Mouse (Mus musculus) intestine, embryonic 15.5 days (tissue): ENCODE results near the gene Ppp1r36. TPM values are rescaled to one million over a fixed set of nuclear protein-coding genes. Genes with fewer than 3 reads are reported as not detected.
A peak's percentile ranks its signal among the peaks of the same experiment; 100 is the strongest.

Experiments
- ATAC-seq: fragments of 200-750 bp; cut with Nextera tagmentation; 2 replicates; pipeline ENCODE4 v1.8.0; 2017; ENCODE audit warnings: moderate TSS enrichment, moderate library complexity
- H3K27ac ChIP-seq: fragments of 300-500 bp; sonication (generic); 2 replicates; pipeline ENCODE4 v1.5.1; 2015; ENCODE audit warnings: mild to moderate bottlenecking, inconsistent platforms
- H3K27me3 ChIP-seq: fragments of 300-500 bp; sonication (generic); replicated peaks from 2 replicates; pipeline ENCODE4 v1.6.1; 2015; ENCODE audit warnings: inconsistent platforms
- H3K36me3 ChIP-seq: fragments of 300-500 bp; sonication (generic); 2 replicates; pipeline ENCODE4 v1.6.1; 2015; ENCODE audit warnings: inconsistent platforms
- H3K4me1 ChIP-seq: fragments of 300-500 bp; sonication (generic); replicated peaks from 2 replicates; pipeline ENCODE4 v1.6.1; 2015; ENCODE audit warnings: inconsistent platforms
- H3K4me2 ChIP-seq: fragments of 300-500 bp; sonication (generic); replicated peaks from 2 replicates; pipeline ENCODE4 v1.6.1; 2015; ENCODE audit warnings: mild to moderate bottlenecking, inconsistent platforms
- H3K4me3 ChIP-seq: fragments of 300-500 bp; sonication (generic); replicated peaks from 2 replicates; pipeline ENCODE4 v1.5.1; 2015; ENCODE audit warnings: inconsistent platforms
- H3K9ac ChIP-seq: fragments of 300-500 bp; sonication (generic); 2 replicates; pipeline ENCODE4 v1.6.1; 2015; ENCODE audit warnings: inconsistent platforms
- H3K9me3 ChIP-seq: fragments of 300-500 bp; sonication (generic); 2 replicates; pipeline ENCODE4 v1.6.1; 2016; ENCODE audit warnings: inconsistent platforms
- WGBS: fragments of 180-500 bp; shearing (Covaris S2); methylation state at CpG from one replicate; pipeline ENCODE4 v1.1.7; 2015; 5-methylcytosine and 5-hydroxymethylcytosine counted together
- polyA plus RNA-seq: library from polyadenylated mRNA; unstranded; fragments of >200 nt; fragmentation: Nextera tagmentation; extraction: Ambion mirVana; gene quantifications from 2 replicates; pipeline ENCODE4 v1.2.1, GENCODE M21; 2015

Gene Ppp1r36
- polyA plus RNA-seq, 1 experiment from 2014 or later, result 1.5 TPM

DNA sequence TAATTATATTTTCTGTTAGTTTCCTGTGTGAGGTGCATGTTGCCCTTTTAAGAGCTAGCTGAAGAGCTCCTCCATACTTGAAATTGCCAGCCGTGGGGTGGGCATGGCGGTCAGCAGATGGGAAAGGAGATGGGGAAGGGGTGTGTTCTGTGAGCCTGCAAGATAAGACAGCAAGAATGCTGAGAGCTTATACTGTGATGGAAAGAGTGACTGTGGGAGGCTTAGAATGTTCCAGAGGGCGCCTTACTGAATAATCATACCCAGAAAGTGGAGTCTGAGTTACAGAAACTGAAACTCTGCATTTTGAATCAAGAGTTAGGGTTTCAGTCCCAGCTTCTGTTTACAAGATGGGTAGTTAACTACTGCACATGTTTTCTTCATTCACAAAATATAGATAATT lies 41.8 kb upstream of the Ppp1r36 start:
- 86% methylated on average over 3 of the region's 3 CpGs for WGBS

DNA sequence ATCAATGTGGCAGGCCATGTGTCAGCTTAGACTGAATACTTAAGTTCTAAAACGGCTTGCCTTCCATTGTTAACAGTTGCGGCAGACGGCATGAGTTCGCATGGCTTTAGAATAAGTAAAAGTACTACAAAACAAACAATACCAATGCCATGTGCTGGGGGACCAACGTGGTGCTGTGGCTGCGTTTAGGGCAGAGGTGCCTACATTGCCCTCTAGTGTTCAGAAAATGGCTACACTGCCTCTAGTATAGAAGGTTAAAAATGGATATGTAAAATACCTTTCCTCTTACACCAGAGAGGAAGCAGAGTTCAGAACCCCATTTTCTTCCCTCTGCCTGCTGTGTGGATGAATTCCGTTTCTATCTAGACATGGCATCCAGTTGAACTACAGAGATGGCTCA lies 40.7 kb upstream of the Ppp1r36 start:
- H3K36me3 ChIP-seq, result no peaks in the 10 kb centered on the region
- 55% methylated on average over 7 of the region's 7 CpGs for WGBS
- H3K4me2 ChIP-seq, result no peak overlapping the region
- H3K9me3 ChIP-seq, result no peaks in the 10 kb centered on the region
- H3K27me3 ChIP-seq, result no peaks in the 10 kb centered on the region
- H3K4me1 ChIP-seq, result peaks cover 17% of the 10 kb centered on the region
- H3K9ac ChIP-seq, result no peak overlapping the region
- no peak for ATAC-seq
- H3K4me3 ChIP-seq, result no peak overlapping the region
- H3K27ac ChIP-seq, result no peak overlapping the region

More for the DNA sequence above, 41.8 kb upstream of the Ppp1r36 start:
- Histone ChIP-seq H3K4me3 (no peak overlapping the region), H3K9ac (no peak overlapping the region), H3K4me2 (no peak overlapping the region), H3K27me3 (no peaks in the 10 kb centered on the region), H3K27ac (no peak overlapping the region), H3K9me3 (no peaks in the 10 kb centered on the region), H3K36me3 (no peaks in the 10 kb centered on the region), H3K4me1 (peaks cover 17% of the 10 kb centered on the region)
- ATAC-seq, result no peak

DNA sequence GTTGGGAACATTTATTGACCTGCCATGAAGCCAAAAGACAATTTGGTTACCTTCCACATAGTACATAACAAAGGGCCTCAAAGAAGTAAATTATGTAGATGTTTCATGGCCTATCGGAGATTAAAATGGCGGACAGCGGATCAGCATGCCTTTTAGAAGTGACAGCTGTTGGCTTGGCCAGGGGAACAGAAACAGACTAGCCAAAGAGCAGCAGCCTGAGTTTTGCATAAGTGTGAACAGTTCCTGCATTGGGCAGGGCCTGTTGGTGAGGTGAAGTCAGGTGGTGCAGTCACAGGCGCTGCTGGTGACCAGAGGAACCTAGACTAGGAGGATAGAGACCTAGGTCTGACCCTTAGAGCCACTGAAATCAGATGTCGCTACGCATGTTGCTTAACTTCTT lies 40.3 kb upstream of the Ppp1r36 start:
- Histone ChIP-seq H3K9me3 (no peaks in the 10 kb centered on the region), H3K4me2 (no peak overlapping the region), H3K4me3 (no peak overlapping the region), H3K36me3 (no peaks in the 10 kb centered on the region), H3K27ac (no peak overlapping the region), H3K27me3 (no peaks in the 10 kb centered on the region), H3K4me1 (peaks cover 14% of the 10 kb centered on the region), H3K9ac (no peak overlapping the region)
- no peak for ATAC-seq
- WGBS, result 95% methylated on average over 6 of the region's 6 CpGs

DNA sequence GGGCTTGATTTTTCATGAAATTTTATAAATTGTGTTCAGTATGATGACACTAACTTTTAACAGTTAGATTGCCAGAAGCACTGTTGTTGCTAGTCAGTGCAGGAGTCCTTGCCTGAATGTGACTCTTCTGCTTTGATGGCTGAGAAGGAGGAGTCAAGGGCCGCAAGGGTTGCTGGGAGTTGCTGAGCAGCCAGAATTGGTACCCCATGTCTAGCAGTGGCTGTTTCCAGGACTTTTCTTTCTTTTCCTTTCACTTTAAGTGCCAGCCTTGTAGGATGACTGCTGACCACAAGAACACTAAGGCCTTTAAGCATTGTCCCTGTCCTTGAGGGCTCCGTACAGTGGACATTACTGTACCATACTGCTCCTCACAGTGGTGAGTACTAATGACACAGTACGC lies 39.6 kb upstream of the Ppp1r36 start:
- H3K27me3 ChIP-seq, result no peaks in the 10 kb centered on the region
- H3K4me2 ChIP-seq, result no peak overlapping the region
- H3K4me1 ChIP-seq, result peaks cover 8% of the 10 kb centered on the region
- WGBS, result 89% methylated on average over 3 of the region's 3 CpGs
- no peaks in the 10 kb centered on the region for H3K9me3 ChIP-seq
- H3K9ac ChIP-seq, result no peak overlapping the region
- no peaks in the 10 kb centered on the region for H3K36me3 ChIP-seq
- H3K4me3 ChIP-seq, result no peak overlapping the region
- H3K27ac ChIP-seq, result no peak overlapping the region
- ATAC-seq, result no peak

DNA sequence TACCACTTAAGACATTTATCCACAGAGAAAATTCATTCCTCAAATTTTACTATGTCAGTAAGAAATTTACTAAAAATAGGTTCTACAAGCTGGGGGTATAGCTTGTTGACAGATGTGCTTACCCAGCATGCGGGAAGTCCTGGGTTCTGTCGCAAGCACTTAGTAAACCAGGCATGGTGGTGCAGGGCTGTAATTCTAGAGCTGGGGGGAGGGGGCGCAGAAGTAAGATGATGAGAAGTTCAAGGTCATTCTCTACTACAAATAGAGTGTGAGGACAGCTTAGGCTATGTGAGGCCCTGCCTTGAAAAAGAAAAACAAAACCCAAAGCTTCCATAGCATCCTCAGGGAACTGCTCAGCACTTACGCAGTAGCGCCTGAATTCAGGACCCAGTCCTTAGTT lies 38.8 kb upstream of the Ppp1r36 start:
- Histone ChIP-seq H3K9me3 (no peaks in the 10 kb centered on the region), H3K27ac (no peak overlapping the region), H3K9ac (no peak overlapping the region), H3K4me1 (peaks cover 4% of the 10 kb centered on the region; the same call in 1 of the 2 replicates), H3K27me3 (no peaks in the 10 kb centered on the region), H3K4me2 (no peak overlapping the region), H3K36me3 (no peaks in the 10 kb centered on the region), H3K4me3 (no peak overlapping the region)
- no peak for ATAC-seq
- 83% methylated on average over 5 of the region's 5 CpGs for WGBS

DNA sequence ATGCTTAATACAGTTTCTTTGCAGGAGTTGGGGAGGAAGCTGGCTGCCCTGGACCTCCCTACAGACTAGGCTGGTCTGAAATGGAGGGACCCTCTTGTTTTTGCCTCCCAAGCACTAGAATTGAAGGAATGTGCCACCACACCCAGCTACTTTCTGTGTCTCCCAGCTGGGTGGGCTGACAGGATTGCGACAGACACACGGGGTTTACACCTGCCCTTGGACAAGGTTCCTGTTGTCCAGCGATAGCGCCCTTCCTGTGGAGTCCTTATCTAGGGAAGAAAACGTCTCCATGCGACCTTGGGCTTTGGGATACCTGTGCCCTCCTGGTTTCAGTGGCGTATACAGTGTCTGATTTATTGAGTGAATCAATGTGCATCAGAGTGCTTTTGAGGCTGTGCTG lies 37.2 kb upstream of the Ppp1r36 start:
- 64% methylated on average over 7 of the region's 7 CpGs for WGBS
- Histone ChIP-seq H3K27ac (no peak overlapping the region), H3K9ac (no peak overlapping the region), H3K4me3 (no peak overlapping the region), H3K4me1 (peaks cover 4% of the 10 kb centered on the region; the same call in 1 of the 2 replicates), H3K9me3 (no peaks in the 10 kb centered on the region), H3K36me3 (0 out of 2 replicates have a peak, but pooled peaks cover under 1% of the 10 kb centered on the region), H3K27me3 (no peaks in the 10 kb centered on the region), H3K4me2 (no peak overlapping the region)
- ATAC-seq, result 0 out of 2 replicates have a peak, but pooled peaks have one; percentile 56

DNA sequence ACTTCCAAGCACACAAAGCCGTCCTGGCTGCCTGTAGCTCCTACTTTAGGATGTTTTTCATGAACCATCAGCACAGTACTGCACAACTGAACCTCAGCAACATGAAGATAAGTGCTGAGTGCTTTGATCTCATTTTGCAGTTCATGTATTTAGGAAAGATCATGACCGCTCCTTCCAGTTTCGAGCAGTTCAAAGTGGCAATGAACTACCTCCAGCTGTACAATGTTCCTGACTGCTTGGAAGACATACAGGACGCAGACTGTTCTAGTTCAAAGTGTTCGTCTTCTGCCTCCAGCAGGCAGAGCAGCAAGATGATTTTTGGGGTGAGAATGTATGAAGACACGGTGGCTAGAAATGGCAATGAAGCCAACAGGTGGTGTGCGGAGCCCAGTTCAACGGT lies 32.0 kb upstream of the Ppp1r36 start:
- no peak overlapping the region for H3K9ac ChIP-seq
- 0 out of 2 replicates have a peak, but pooled peaks cover under 1% of the 10 kb centered on the region for H3K4me1 ChIP-seq
- no peak for ATAC-seq
- 0 out of 2 replicates have a peak, but pooled peaks cover 8% of the 10 kb centered on the region for H3K36me3 ChIP-seq
- no peaks in the 10 kb centered on the region for H3K27me3 ChIP-seq
- H3K4me2 ChIP-seq, result no peak overlapping the region
- H3K9me3 ChIP-seq, result no peaks in the 10 kb centered on the region
- 89% methylated on average over 8 of the region's 8 CpGs for WGBS
- no peak overlapping the region for H3K4me3 ChIP-seq
- H3K27ac ChIP-seq, result no peak overlapping the region

DNA sequence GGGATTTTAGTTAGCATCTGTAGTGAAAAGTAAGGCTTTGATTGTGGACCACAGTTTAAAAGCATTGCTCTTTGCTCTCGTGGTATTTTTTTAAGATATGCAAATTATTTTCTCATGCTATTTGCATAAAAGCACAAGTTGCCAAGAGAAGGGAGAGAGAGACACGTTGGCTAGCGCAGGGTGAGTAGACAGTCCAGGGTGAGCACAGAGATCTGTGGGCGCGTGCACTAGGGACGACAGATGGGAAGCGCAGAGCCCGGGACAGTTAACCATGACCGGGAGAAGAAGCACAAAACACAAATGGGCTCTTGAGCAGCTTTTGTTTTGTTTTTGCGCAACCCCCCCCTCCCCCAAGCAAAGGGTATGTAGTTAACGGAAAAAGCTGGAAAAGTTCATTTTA lies 28.5 kb upstream of the Ppp1r36 start:
- Histone ChIP-seq H3K9me3 (no peaks in the 10 kb centered on the region), H3K9ac (no peak overlapping the region), H3K36me3 (0 out of 2 replicates have a peak, but pooled peaks cover 8% of the 10 kb centered on the region), H3K27ac (no peak overlapping the region), H3K4me3 (no peak overlapping the region), H3K4me2 (no peak overlapping the region), H3K27me3 (no peaks in the 10 kb centered on the region), H3K4me1 (no peaks in the 10 kb centered on the region)
- no peak for ATAC-seq
- WGBS, result 90% methylated on average over 11 of the region's 11 CpGs

DNA sequence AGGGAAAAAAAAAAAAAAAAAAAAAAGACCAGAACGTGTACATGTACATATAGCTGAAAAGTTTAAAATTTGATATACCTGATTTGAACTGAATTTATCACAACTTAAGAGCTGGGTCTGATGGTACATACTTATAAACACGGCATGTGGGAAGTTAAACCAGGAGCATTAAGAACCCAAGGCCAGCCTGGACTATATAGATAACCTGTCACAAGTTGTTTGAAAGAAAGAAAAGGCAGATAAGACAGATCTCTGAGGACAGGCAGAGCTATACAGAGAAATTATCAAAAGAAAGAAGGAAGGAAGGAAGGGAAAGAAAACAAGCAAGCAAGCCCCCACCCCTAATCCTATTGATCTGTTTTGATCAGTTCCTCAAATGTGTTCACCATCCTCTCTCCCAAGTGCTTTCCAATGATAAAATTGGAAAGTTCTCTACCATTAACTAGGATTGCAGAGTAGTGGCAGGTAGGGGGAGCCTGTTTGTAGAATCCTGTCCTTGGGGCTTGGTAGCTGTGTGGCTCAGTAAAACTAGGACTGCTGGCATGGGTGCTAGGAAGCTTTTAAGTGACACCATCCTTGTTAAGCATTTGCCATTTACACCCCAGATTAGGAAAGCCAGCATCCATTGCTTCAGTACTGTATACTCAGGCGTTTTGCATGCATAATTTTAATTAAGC lies 25.6 kb upstream of the Ppp1r36 start:
- ATAC-seq, result no peak
- H3K4me1 ChIP-seq, result no peaks in the 10 kb centered on the region
- H3K9ac ChIP-seq, result no peak overlapping the region

DNA sequence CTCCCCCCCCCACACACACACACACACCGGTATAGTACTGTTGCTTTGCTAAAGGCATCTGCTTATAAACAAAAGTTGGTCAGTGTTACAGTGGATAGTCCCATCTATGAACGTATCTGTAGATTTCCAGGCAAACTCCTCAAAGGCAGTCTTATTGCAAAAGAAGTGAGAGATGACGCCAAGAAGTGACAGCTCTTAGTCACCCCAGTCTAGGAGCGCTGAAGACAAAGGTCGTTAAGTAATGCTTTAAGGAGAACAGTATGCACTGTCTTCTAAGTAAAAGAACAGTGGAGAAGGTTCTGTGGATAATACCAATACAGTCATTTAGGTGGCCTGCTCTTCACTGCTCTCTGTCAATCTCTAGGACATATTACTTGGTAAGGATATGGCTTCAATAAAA lies 24.4 kb upstream of the Ppp1r36 start:
- no peak for ATAC-seq
- no peak overlapping the region for H3K9ac ChIP-seq
- H3K36me3 ChIP-seq, result no peaks in the 10 kb centered on the region
- H3K27ac ChIP-seq, result no peak overlapping the region
- H3K4me1 ChIP-seq, result no peaks in the 10 kb centered on the region
- 80% methylated on average over 5 of the region's 5 CpGs for WGBS
- H3K4me3 ChIP-seq, result no peak overlapping the region
- H3K27me3 ChIP-seq, result no peaks in the 10 kb centered on the region
- no peaks in the 10 kb centered on the region for H3K9me3 ChIP-seq
- H3K4me2 ChIP-seq, result no peak overlapping the region

More for the DNA sequence above, 25.6 kb upstream of the Ppp1r36 start:
- Histone ChIP-seq H3K36me3 (no peaks in the 10 kb centered on the region), H3K27ac (no peak overlapping the region), H3K4me3 (no peak overlapping the region), H3K9me3 (no peaks in the 10 kb centered on the region), H3K27me3 (no peaks in the 10 kb centered on the region), H3K4me2 (no peak overlapping the region)
- 65% methylated on average over 3 of the region's 3 CpGs for WGBS

DNA sequence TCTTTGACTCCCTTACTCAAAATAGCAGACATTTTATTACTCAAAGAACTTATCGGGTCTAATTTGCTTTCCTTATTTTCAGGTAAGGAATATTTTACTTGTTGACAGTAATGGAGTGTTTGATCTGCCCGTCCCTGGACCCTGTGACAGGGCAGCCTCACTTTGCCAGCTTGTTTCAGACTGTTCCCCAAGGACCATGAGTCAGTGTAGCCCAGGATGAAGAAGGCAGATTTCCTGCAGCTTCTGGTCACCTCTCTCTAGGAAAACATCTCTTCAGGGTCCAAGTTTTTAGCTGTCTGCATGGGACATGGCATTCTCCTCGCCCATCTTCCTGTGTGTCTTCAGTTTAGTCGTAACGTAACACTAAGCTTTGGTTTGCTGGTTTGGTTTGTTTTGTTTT lies 20.1 kb upstream of the Ppp1r36 start:
- Histone ChIP-seq H3K27me3 (no peaks in the 10 kb centered on the region), H3K9ac (no peak overlapping the region), H3K4me1 (no peaks in the 10 kb centered on the region), H3K9me3 (no peaks in the 10 kb centered on the region), H3K4me2 (no peak overlapping the region), H3K27ac (no peak overlapping the region), H3K4me3 (no peak overlapping the region), H3K36me3 (no peaks in the 10 kb centered on the region)
- WGBS, result 78% methylated on average over 5 of the region's 5 CpGs
- no peak for ATAC-seq

DNA sequence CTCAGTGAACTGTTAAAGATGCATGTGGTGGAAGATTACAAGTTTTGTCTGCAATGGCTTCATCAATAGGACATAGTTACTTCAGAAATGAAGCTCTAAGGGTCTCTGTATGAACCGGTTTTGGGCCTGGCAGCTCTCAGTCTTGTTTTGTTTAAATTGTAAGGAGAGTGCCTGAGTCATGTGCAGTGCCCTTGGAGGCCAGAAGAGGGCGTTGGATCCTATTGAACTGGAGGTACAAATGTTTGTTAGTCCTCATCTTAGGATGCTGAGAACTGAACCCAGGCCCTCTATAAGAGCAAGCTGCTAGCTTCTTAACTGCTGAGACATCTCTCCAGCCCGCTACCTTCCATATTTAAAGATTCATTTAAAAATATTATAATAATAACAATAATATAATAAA lies 15.7 kb upstream of the Ppp1r36 start:
- no peak overlapping the region for H3K9ac ChIP-seq
- H3K27ac ChIP-seq, result no peak overlapping the region
- H3K27me3 ChIP-seq, result peaks cover 9% of the 10 kb centered on the region
- no peaks in the 10 kb centered on the region for H3K36me3 ChIP-seq
- H3K9me3 ChIP-seq, result no peaks in the 10 kb centered on the region
- H3K4me2 ChIP-seq, result no peak overlapping the region
- H3K4me1 ChIP-seq, result peaks cover 20% of the 10 kb centered on the region
- WGBS, result 55% methylated on average over 3 of the region's 3 CpGs
- H3K4me3 ChIP-seq, result no peak overlapping the region
- ATAC-seq, result no peak
